Mouse (Mus musculus) megakaryocyte, embryonic 14.5 days (primary cell): ENCODE measurements around the gene Mettl15.

Experiments used
- FLI1 ChIP-seq: IDR thresholded peaks from 2 replicates; pipeline ENCODE4 v1.6.1; 2012; ENCODE audit warnings: low read length, inconsistent platforms, mixed read lengths
- GATA1 ChIP-seq: IDR thresholded peaks from 3 replicates; pipeline ENCODE4 v1.6.1; 2012; ENCODE audit warnings: mixed read lengths, low read length, inconsistent platforms, borderline replicate concordance

- TF ChIP-seq GATA1 (no peak), FLI1 (no peak)
Observed at GRCm38 (mm10) chr2:109311369-109311768, 30.8 kb upstream of the Mettl15 start.
